Mouse (Mus musculus) heart, embryonic 15.5 days (tissue): Measurements from ENCODE around the gene Rbms3. TPM values are rescaled to one million over a fixed set of nuclear protein-coding genes. Genes with fewer than 3 reads are reported as not detected.
A peak's percentile ranks its signal among the peaks of the same experiment; 100 is the strongest.

Experiments used
- ATAC-seq: fragments of 200-750 bp; cut with Nextera tagmentation; replicated peaks from 2 replicates; pipeline ENCODE4 v1.8.0; 2017; ENCODE audit warnings: low read depth, moderate TSS enrichment; ENCODE audit not compliant: insufficient number of reproducible peaks, insufficient read depth, low FRiP score
- H3K27ac ChIP-seq: fragments of 300-500 bp; sonication (generic); 2 replicates; pipeline ENCODE4 v1.5.1; 2015; ENCODE audit warnings: mild to moderate bottlenecking, inconsistent platforms
- H3K27me3 ChIP-seq: fragments of 300-500 bp; sonication (generic); 2 replicates; pipeline ENCODE4 v1.6.1; 2015; ENCODE audit warnings: inconsistent platforms
- H3K36me3 ChIP-seq: fragments of 300-500 bp; sonication (generic); 2 replicates; pipeline ENCODE4 v1.6.1; 2015; ENCODE audit warnings: mild to moderate bottlenecking, inconsistent platforms
- H3K4me1 ChIP-seq: fragments of 300-500 bp; sonication (generic); replicated peaks from 2 replicates; pipeline ENCODE4 v1.6.1; 2015; ENCODE audit warnings: inconsistent platforms
- H3K4me2 ChIP-seq: fragments of 300-500 bp; sonication (generic); 2 replicates; pipeline ENCODE4 v1.6.1; 2015; ENCODE audit warnings: inconsistent platforms, mild to moderate bottlenecking, moderate library complexity
- H3K4me3 ChIP-seq: fragments of 300-500 bp; sonication (generic); 2 replicates; pipeline ENCODE4 v1.5.1; 2015; ENCODE audit warnings: mild to moderate bottlenecking, inconsistent platforms
- H3K9ac ChIP-seq: fragments of 300-500 bp; sonication (generic); 2 replicates; pipeline ENCODE4 v1.6.1; 2015; ENCODE audit warnings: mild to moderate bottlenecking, inconsistent platforms
- H3K9me3 ChIP-seq: fragments of 300-500 bp; sonication (generic); replicated peaks from 2 replicates; pipeline ENCODE4 v1.6.1; 2016; ENCODE audit warnings: inconsistent platforms
- WGBS: fragments of 180-500 bp; shearing (Covaris S2); methylation state at CpG from one replicate; pipeline ENCODE4 v1.1.7; 2015; ENCODE audit warnings: mixed read lengths; 5-methylcytosine and 5-hydroxymethylcytosine counted together
- polyA plus RNA-seq: library from polyadenylated mRNA; unstranded; fragments of >200 nt; fragmentation: Nextera tagmentation; extraction: Ambion mirVana; gene quantifications from 2 replicates; pipeline ENCODE4 v1.2.1, GENCODE M21; 2015

Gene Rbms3
- polyA plus RNA-seq, 1 experiment from 2014 or later, result 36.5 TPM

GRCm38 (mm10) chr9:116876786-116877185 is 752.9 kb downstream of the Rbms3 start:
- Histone ChIP-seq H3K36me3 (no peaks in the 10 kb centered on the region), H3K4me1 (peaks cover 34% of the 10 kb centered on the region), H3K27ac (no peak overlapping the region), H3K27me3 (no peaks in the 10 kb centered on the region), H3K4me2 (no peak overlapping the region), H3K9me3 (no peaks in the 10 kb centered on the region), H3K9ac (no peak overlapping the region), H3K4me3 (no peak overlapping the region)
- ATAC-seq, result no peak
- 68% methylated on average over 3 of the region's 3 CpGs for WGBS

- Histone ChIP-seq H3K4me1 (peaks cover 27% of the 10 kb centered on the region), H3K27ac (peak overlapping the region; percentile 78), H3K27me3 (no peaks in the 10 kb centered on the region), H3K9ac (no peak overlapping the region), H3K9me3 (no peaks in the 10 kb centered on the region), H3K4me3 (no peak overlapping the region), H3K4me2 (peak overlapping the region; percentile 59), H3K36me3 (no peaks in the 10 kb centered on the region)
- 36% methylated on average over 2 of the region's 2 CpGs for whole genome bisulfite sequencing
- no peak for ATAC-seq
Observed at GRCm38 (mm10) chr9:116873976-116874320, 755.8 kb downstream of the Rbms3 start.

GRCm38 (mm10) chr9:116873033-116873975 is 756.4 kb downstream of the Rbms3 start:
- ATAC-seq, result peak; percentile 81
- 25% methylated on average over 30 of the region's 30 CpGs for WGBS
- H3K4me2 ChIP-seq, result peak overlapping the region; percentile 59
- no peaks in the 10 kb centered on the region for H3K27me3 ChIP-seq
- H3K4me3 ChIP-seq, result peak overlapping the region; percentile 20
- peak overlapping the region; percentile 78 for H3K27ac ChIP-seq
- no peak overlapping the region for H3K9ac ChIP-seq
- no peaks in the 10 kb centered on the region for H3K9me3 ChIP-seq
- peaks cover 27% of the 10 kb centered on the region for H3K4me1 ChIP-seq
- H3K36me3 ChIP-seq, result no peaks in the 10 kb centered on the region

- no peaks in the 10 kb centered on the region for H3K36me3 ChIP-seq
- peaks cover 27% of the 10 kb centered on the region for H3K4me1 ChIP-seq
- 42% methylated on average over 6 of the region's 6 CpGs for WGBS
- H3K9me3 ChIP-seq, result no peaks in the 10 kb centered on the region
- H3K4me2 ChIP-seq, result no peak overlapping the region
- H3K9ac ChIP-seq, result no peak overlapping the region
- no peak overlapping the region for H3K4me3 ChIP-seq
- peak overlapping the region; percentile 78 for H3K27ac ChIP-seq
- H3K27me3 ChIP-seq, result no peaks in the 10 kb centered on the region
- ATAC-seq, result no peak
Observed at GRCm38 (mm10) chr9:116872346-116872745, 757.4 kb downstream of the Rbms3 start.

- Histone ChIP-seq H3K4me1 (peaks cover 27% of the 10 kb centered on the region), H3K4me3 (no peak overlapping the region), H3K4me2 (no peak overlapping the region), H3K27ac (no peak overlapping the region), H3K9me3 (no peaks in the 10 kb centered on the region), H3K36me3 (no peaks in the 10 kb centered on the region), H3K9ac (no peak overlapping the region), H3K27me3 (no peaks in the 10 kb centered on the region)
- 73% methylated on average over 5 of the region's 5 CpGs for WGBS
- ATAC-seq, result no peak
Observed at GRCm38 (mm10) chr9:116871576-116871975, 758.1 kb downstream of the Rbms3 start.

GRCm38 (mm10) chr9:116866060-116866459 is 763.7 kb downstream of the Rbms3 start:
- no peak overlapping the region for H3K27ac ChIP-seq
- no peak for ATAC-seq
- H3K27me3 ChIP-seq, result no peaks in the 10 kb centered on the region
- H3K4me2 ChIP-seq, result no peak overlapping the region
- H3K4me1 ChIP-seq, result peaks cover 9% of the 10 kb centered on the region
- no peak overlapping the region for H3K4me3 ChIP-seq
- H3K9me3 ChIP-seq, result no peaks in the 10 kb centered on the region
- H3K9ac ChIP-seq, result no peak overlapping the region
- H3K36me3 ChIP-seq, result no peaks in the 10 kb centered on the region
- WGBS, result 86% methylated on average over 7 of the region's 7 CpGs

- 25% methylated on average over 4 of the region's 4 CpGs for WGBS
- Histone ChIP-seq H3K9ac (no peak overlapping the region), H3K4me1 (peaks cover 9% of the 10 kb centered on the region), H3K9me3 (no peaks in the 10 kb centered on the region), H3K27me3 (no peaks in the 10 kb centered on the region), H3K4me2 (no peak overlapping the region), H3K27ac (peak overlapping the region; percentile 62), H3K4me3 (no peak overlapping the region), H3K36me3 (no peaks in the 10 kb centered on the region)
- ATAC-seq, result no peak
Observed at GRCm38 (mm10) chr9:116863626-116864025, 766.1 kb downstream of the Rbms3 start.

GRCm38 (mm10) chr9:116862341-116862740 is 767.4 kb downstream of the Rbms3 start:
- H3K4me2 ChIP-seq, result no peak overlapping the region
- WGBS, result 90% methylated on average over 3 of the region's 3 CpGs
- H3K4me1 ChIP-seq, result peaks cover 9% of the 10 kb centered on the region
- no peak overlapping the region for H3K4me3 ChIP-seq
- H3K9ac ChIP-seq, result no peak overlapping the region
- no peak for ATAC-seq
- no peaks in the 10 kb centered on the region for H3K36me3 ChIP-seq
- no peaks in the 10 kb centered on the region for H3K9me3 ChIP-seq
- H3K27me3 ChIP-seq, result no peaks in the 10 kb centered on the region
- H3K27ac ChIP-seq, result no peak overlapping the region

- H3K27ac ChIP-seq, result no peak overlapping the region
- H3K9me3 ChIP-seq, result no peaks in the 10 kb centered on the region
- H3K4me2 ChIP-seq, result no peak overlapping the region
- ATAC-seq, result no peak
- H3K27me3 ChIP-seq, result no peaks in the 10 kb centered on the region
- 87% methylated on average over 6 of the region's 6 CpGs for WGBS
- no peak overlapping the region for H3K9ac ChIP-seq
- no peaks in the 10 kb centered on the region for H3K36me3 ChIP-seq
- no peak overlapping the region for H3K4me3 ChIP-seq
- H3K4me1 ChIP-seq, result peaks cover 8% of the 10 kb centered on the region
Observed at GRCm38 (mm10) chr9:116857861-116858595, 771.7 kb downstream of the Rbms3 start.

GRCm38 (mm10) chr9:116857151-116857550 is 772.6 kb downstream of the Rbms3 start:
- WGBS, result 84% methylated on average over 3 of the region's 3 CpGs

GRCm38 (mm10) chr9:116855744-116856143 is 774.0 kb downstream of the Rbms3 start:
- H3K36me3 ChIP-seq, result no peaks in the 10 kb centered on the region
- no peak overlapping the region for H3K9ac ChIP-seq
- ATAC-seq, result peak; percentile 50; the same call in 1 of the 2 replicates
- no peaks in the 10 kb centered on the region for H3K27me3 ChIP-seq
- peak overlapping the region; percentile 45; the same call in 1 of the 2 replicates for H3K27ac ChIP-seq
- H3K4me3 ChIP-seq, result no peak overlapping the region
- WGBS, result 41% methylated on average over 3 of the region's 3 CpGs
- H3K9me3 ChIP-seq, result no peaks in the 10 kb centered on the region
- no peak overlapping the region for H3K4me2 ChIP-seq
- H3K4me1 ChIP-seq, result peaks cover 10% of the 10 kb centered on the region

More at GRCm38 (mm10) chr9:116857151-116857550, 772.6 kb downstream of the Rbms3 start:
- Histone ChIP-seq H3K9ac (no peak overlapping the region), H3K36me3 (no peaks in the 10 kb centered on the region), H3K9me3 (no peaks in the 10 kb centered on the region), H3K4me1 (peaks cover 10% of the 10 kb centered on the region), H3K4me2 (no peak overlapping the region), H3K4me3 (no peak overlapping the region), H3K27ac (no peak overlapping the region), H3K27me3 (no peaks in the 10 kb centered on the region)
- no peak for ATAC-seq
